Mouse (Mus musculus) adrenal gland, postnatal 25 days (tissue): Measurements from ENCODE around the gene I830077J02Rik. TPM values are rescaled to one million over a fixed set of nuclear protein-coding genes. Genes with fewer than 3 reads are reported as not detected.
"Not testable (repeated sequence)": the region's sequence is repeated elsewhere in the genome, so short reads cannot be mapped to it uniquely, and the experiment has no call there.

ENCODE experiments used
- DNase-seq: peaks from one replicate; pipeline ENCODE4 v3.0.0; 2021; ENCODE audit warnings: mixed read lengths
- long read RNA-seq: library from polyadenylated mRNA; stranded (forward); transcript quantifications from one replicate; pipeline ENCODE4 v2.0.0, GENCODE M21; 2021
- total RNA-seq: library from RNA; stranded (reverse); gene quantifications from 2 replicates; pipeline ENCODE4 v1.2.3, GENCODE M21; 2021

Gene I830077J02Rik
- total RNA-seq: 0.49 and 0.57 TPM in 2 replicates
- long read RNA-seq, partial matches to known transcripts: 0 of 1 reads
- long read RNA-seq, other reads (novel, unspliced or antisense): 1 of 1 reads

DNA sequence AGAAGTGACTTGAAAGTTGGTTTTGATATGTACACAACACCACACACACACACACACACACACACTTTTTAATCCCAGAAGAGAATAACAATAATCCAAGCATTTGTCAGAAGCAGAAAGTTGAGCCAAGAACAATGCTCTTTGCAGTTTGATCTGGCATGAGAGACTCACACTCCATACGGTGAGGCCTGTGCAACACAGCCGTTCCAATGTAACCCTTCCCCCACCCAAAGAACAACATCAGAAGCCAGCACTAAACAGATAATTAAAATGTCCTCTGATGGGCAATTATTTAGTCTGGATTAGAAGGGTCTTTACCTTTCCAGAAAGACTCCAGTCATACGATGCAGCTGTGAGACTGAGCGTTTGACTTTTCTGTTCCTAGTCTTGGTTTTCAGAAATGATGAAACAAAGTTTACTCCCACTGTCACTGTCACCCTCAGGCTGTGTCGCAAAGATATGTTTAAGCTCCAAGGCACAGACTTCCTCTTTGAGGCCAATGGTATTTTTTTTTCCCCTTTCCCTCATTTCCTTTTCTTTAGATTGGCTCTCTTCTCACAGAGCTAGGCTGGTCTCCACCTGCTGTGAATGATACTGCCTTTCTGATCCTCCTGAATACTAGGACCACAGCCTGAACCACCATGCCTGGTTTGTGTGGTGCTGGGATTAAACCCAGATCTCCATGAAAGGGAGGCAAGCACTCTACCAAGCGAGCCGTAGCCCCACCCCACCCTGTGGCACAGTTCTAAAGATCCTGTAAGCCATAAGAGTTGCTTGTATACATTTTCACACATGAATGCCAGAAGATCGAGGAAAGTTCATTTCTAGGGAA is at the start of gene I830077J02Rik:
Gene I830077J02Rik, minus strand, starts transcription at position 425 of the 832 bp plus-strand sequence.
- DNase-seq: no peak

DNA sequence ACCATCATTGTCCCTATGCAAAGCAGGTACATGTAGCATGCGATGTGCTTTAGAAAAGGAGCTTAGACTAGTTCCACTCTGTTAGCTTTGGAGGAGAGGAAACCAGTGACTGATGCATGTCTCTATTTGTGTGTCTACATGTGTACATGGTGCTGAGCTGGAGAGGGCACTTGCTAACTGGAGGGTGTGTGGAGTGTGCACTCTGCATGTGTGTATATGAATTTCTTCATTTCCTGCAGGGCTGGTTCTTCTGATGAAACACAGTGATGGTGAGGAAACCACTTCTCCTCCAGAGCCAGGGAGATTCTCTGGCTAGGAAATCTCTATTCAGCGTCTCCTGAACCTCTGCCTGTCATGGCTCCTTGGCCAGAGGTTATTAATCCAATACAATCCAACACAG is 41.7 kb upstream of the I830077J02Rik start:
- DNase-seq: no peak

DNA sequence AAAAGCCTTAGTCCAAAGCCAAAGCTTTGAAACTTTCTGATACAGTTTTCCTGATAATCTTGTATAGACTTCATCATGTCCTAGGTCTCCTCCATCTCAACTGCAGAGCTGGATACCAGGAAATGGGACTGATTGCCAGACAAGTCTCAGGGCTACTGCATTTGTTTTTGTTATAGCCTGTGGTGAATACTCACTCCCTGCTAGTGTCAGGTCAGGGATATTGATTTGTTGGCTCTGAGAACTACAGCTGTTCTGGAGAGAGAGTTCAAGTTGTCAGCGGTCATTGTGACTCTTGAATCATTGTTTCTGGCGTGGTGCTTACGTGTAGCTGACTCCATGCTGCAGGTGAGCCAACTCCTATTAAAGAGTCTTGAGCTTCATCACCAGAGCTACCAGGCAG is 40.9 kb upstream of the I830077J02Rik start, which contains the start of gene Ovgp1:
Gene Ovgp1, plus strand, starts transcription at position 301 of the 400 bp plus-strand sequence.
- DNase-seq: no peak

- DNase-seq: no peak
These were observed 39.5 kb upstream of the I830077J02Rik start for GRCm38 (mm10) chr3:105971831-105972446.

GRCm38 (mm10) chr3:105960700-105961099 is 28.2 kb upstream of the I830077J02Rik start:
- DNase-seq: no peak

- no peak for DNase-seq
These were observed 27.5 kb upstream of the I830077J02Rik start, which contains the start of gene Atp5f1 for GRCm38 (mm10) chr3:105959999-105960398. Gene Atp5f1 (minus strand): TSS chr3:105960099.

DNA sequence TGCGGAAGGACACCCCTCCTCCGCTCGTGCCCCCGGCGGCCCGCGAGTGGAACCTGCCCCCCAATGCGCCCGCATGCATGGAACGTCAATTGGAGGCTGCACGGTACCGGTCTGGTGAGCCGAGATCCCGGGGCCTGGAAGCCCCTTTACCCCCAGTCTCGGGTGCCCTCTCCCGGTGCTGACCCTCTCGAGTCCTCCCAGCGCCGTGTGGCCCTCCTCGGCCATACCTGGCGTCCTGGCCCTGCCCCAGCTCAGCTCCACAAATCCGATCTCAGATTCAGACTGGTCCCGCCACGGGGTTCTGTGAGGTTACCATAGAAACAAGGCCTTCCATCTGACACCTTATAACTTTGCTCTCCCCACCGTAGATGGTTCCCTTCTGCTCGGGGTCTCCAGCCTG is 27.1 kb upstream of the I830077J02Rik start:
- no peak for DNase-seq

DNA sequence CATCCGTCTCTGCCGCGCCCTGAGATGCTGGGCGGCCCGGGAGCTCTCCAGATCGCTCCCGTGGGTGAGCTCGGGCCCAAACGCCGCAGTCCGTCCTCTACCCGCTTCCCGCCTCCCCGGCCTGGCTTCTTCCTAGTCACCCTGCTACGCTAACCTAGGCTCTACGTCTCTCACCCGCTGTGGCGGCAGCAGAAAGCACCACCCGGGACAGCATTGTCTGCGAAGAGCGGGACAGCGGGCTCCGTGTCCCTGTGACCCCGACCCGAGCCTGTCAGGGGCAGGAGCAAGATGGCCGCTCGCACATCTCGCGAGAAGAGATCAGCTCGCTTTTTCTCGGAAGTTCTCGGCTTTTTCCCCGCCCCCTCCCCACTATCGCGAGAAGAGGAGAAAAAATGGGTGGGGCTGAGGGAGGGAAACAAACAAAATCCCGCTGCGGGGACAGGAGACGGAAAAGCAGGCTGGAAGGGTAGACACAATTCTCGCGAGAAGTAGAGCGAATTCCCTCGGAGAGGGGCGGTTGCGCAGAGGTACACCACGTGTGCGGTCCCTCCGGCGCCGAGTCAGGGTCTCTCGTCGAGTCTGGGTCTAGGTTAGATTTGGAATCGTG is 26.6 kb upstream of the I830077J02Rik start, which contains the start of gene Wdr77:
Gene Wdr77, plus strand, starts transcription at position 396 of the 607 bp plus-strand sequence.
- peak; percentile 94 for DNase-seq

DNA sequence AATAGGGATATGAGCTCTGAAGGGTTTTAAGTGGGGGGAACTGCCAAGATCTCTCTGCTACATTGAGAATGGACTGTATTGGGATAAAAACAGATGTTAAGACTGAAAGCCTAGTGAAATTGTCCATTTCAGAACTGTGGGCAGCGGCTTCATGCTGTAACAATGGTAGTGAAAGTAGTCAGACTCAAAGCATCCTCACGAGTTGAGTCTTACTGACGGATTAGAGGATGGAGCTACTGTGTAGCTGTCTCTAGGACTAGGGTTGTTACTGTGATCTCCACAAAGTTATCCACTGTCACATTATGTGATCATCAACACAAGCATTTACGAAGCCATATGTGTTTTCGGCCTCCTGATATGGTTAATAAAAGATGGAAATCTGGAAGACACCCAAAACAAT is 25.7 kb upstream of the I830077J02Rik start:
- DNase-seq: no peak

GRCm38 (mm10) chr3:105957235-105957634 is 24.8 kb upstream of the I830077J02Rik start:
- no peak for DNase-seq

DNA sequence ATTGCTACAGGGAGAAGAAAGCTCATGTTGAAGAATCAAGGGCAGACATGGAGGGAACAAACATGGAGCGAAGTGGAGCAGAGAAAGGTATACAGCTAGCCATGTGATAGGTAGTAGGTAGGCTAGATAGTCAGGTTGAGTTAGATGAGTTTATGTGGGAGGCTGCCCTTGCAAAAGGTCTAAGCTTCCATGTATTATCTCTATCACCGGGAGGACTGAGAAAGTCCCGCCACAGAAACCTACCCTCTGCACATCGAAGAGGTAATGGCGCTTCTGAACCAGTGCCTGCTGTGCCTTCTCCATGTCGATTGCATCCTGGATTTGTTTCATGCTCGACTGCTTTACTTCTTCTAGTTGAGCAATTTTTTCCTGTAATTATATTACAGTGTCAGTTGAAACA is 18.9 kb upstream of the I830077J02Rik start:
- DNase-seq: no peak

DNA sequence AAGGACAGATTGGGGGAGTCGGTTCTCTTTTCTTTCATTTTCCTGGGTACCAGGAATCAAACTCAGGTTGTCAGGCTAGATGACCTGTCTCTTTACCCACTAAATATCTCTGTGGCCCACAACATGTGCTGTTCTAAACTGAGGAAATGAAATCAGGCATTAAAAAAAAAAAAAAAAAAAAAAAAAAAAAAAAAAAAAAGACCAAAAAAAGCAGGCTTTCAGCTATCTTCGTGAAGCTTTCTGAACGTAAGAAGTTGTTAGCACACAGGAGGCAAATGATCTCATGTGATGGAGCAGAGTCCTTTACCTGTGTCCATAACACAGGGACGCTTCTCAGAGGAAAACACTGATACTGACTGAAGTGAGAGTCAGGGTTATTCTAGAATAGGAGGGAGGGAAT is 3.6 kb upstream of the I830077J02Rik start:
- DNase-seq: no peak

DNA sequence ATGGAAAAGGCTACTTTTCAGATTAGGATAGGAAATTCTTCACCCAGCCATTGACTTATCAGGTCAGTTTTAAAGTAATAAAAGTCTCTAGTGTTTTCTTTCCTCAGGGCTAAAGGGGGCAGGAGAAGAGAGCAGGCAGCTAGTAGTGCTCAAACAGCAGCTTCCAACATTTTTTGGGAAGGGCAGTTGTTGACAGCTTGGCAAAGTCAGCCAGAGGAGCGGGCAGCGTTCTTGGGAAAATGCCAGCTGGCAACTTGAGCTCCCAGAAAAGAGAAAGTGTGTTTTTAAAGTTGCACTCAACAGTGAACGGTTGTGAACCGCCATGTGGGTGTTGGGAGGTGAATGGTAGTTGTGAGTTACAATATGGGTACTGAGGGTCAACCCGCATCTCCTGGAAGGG is 2.6 kb upstream of the I830077J02Rik start:
- peak; percentile 68 for DNase-seq

GRCm38 (mm10) chr3:105933926-105934325 is 1.5 kb upstream of the I830077J02Rik start:
- DNase-seq: no peak

DNA sequence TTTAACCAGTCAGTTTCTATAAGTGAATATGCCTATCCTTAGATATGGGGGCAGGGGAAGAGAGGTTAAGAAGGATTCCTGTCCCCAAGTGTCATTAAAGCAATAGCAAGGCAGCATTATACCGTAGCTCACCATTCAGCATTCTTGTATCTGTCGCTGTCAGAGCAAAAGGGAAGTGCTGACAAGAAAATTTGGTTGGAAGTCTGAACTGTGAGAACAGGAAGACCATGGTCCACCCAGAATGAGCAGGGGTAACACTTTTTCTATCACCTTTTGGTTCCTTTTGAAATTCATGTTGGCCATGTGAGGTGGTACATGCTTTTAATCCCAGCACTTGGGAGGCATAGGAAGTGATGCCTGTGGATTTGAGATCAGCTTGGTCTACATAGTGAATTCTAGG is 1.4 kb downstream of the I830077J02Rik start:
- no peak for DNase-seq

DNA sequence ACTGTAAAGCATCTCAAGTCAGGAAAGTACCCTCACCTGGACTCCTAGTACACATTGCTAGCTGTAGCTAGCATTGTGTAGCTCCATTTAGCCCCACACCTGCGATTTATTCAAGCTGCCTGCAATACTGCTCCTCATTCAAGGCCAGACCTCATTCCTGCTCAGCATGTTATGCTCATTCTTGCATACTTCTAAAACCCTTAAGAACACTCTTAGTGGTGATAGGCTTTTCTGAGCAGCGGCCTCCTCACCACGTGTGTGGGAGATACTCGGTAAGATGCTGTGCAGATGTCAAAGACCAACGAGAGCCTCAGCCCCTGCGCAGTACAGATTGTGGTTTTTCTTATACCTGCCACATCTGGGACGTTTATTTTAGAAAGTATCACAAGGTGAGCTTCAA is 2.6 kb downstream of the I830077J02Rik start:
- no peak for DNase-seq

- DNase-seq: no peak
These were observed 3.7 kb downstream of the I830077J02Rik start for GRCm38 (mm10) chr3:105928781-105929180.

- no peak for DNase-seq
These were observed 4.3 kb downstream of the I830077J02Rik start for GRCm38 (mm10) chr3:105928195-105928569.

DNA sequence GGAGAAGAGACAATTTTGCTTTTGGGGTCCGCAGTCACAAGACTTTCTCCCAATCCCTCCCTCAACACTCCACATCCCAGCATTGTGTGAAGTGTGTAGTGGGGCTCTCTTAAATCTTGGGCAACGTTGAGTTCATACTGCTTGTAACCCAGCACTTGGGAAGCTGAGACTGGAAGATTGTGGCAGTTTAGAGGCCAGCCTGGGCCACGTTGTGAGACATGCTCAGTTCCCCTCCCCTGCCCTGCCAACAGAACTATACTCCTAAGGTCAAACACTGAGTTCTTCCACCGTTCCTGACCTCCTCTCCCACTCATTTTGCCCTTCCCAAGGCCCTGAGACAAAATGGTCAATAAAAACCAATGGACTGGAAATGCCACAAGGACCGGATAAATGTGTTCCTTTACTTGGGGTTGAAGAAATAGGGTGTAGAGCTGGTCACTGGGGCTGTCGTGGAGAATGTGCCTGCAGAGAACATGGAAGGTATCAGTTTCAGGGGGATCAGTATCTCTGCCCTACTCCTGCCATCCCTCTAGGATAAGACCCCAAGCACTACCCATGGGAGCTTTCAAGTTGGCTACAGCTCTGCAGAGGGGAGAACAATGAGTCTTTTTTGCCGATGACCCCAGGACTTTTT is 4.8 kb downstream of the I830077J02Rik start:
- DNase-seq: no peak

DNA sequence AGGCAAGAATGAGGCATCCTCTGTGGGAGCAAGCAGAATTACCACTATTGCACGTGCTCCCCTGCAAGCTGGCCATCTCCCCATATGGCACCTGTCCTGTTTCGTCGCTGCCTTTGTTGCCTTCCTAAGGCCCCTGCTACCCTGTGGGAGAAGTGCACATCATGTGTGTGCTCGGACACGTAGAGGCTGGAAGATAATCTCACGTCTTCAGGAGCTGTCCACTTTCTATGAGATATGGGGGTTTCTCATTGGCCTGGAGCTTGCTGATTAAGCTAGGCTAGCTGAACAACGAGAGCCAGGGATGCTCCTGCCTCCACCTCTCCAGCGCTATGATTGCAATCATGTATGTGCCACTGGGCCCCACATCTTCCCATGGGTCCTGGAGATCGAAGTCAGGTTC is 7.8 kb downstream of the I830077J02Rik start:
- no peak for DNase-seq

GRCm38 (mm10) chr3:105921959-105922358 is 10.5 kb downstream of the I830077J02Rik start:
- DNase-seq: no peak

DNA sequence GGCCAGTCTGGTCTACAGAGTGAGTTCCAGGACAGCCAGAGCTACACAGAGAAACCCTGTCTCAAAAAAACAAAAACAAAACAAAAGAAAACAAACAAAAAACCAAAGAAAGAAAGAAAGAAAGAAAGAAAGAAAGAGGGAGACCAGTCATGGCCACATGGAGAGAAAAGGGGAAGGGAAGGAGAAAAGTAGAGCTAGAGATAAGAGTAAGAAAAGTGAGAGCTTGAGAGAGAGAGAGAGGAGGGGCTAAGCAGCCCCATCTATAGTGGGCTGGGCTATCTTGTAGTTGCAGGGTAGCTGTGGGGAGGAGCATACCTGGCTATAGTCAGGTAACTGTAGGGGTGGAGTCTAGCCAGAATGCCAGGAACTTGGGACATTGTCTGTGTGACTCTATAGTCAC is 11.7 kb downstream of the I830077J02Rik start:
- not testable (repeated sequence) for DNase-seq
